Mouse (Mus musculus) kidney, embryonic 15.5 days (tissue): ENCODE data around the gene Doc2g. TPM values are rescaled to one million over a fixed set of nuclear protein-coding genes. Genes with fewer than 3 reads are reported as not detected.
"Not testable (repeated sequence)": the region's sequence is repeated elsewhere in the genome, so short reads cannot be mapped to it uniquely, and the experiment has no call there.

ENCODE experiments used
- ATAC-seq: fragments of 200-750 bp; cut with Nextera tagmentation; replicated peaks from 2 replicates; pipeline ENCODE4 v1.8.0; 2017; ENCODE audit warnings: moderate TSS enrichment; ENCODE audit not compliant: low FRiP score
- H3K27ac ChIP-seq: fragments of 300-500 bp; sonication (generic); 2 replicates; pipeline ENCODE4 v1.5.1; 2015; ENCODE audit warnings: mild to moderate bottlenecking, inconsistent platforms
- H3K27me3 ChIP-seq: fragments of 300-500 bp; sonication (generic); 2 replicates; pipeline ENCODE4 v1.6.1; 2015; ENCODE audit warnings: inconsistent platforms
- H3K36me3 ChIP-seq: fragments of 300-500 bp; sonication (generic); 2 replicates; pipeline ENCODE4 v1.6.1; 2015; ENCODE audit warnings: inconsistent platforms
- H3K4me1 ChIP-seq: fragments of 300-500 bp; sonication (generic); 2 replicates; pipeline ENCODE4 v1.6.1; 2015; ENCODE audit warnings: inconsistent platforms
- H3K4me2 ChIP-seq: fragments of 300-500 bp; sonication (generic); 2 replicates; pipeline ENCODE4 v1.6.1; 2015; ENCODE audit warnings: moderate library complexity, mild to moderate bottlenecking, inconsistent platforms
- H3K4me3 ChIP-seq: fragments of 300-500 bp; sonication (generic); replicated peaks from 2 replicates; pipeline ENCODE4 v1.5.1; 2015; ENCODE audit warnings: mild to moderate bottlenecking, inconsistent platforms
- H3K9ac ChIP-seq: fragments of 300-500 bp; sonication (generic); 2 replicates; pipeline ENCODE4 v1.6.1; 2015; ENCODE audit warnings: mild to moderate bottlenecking, inconsistent platforms
- H3K9me3 ChIP-seq: fragments of 300-500 bp; sonication (generic); replicated peaks from 2 replicates; pipeline ENCODE4 v1.6.1; 2016; ENCODE audit warnings: inconsistent platforms
- WGBS: fragments of 180-500 bp; shearing (Covaris S2); methylation state at CpG from one replicate; pipeline ENCODE4 v1.1.7; 2015; ENCODE audit warnings: mixed read lengths; 5-methylcytosine and 5-hydroxymethylcytosine counted together
- polyA plus RNA-seq: library from polyadenylated mRNA; unstranded; fragments of >200 nt; fragmentation: Nextera tagmentation; extraction: Ambion mirVana; gene quantifications from 2 replicates; pipeline ENCODE4 v1.2.1, GENCODE M21; 2015

Doc2g gene
- polyA plus RNA-seq, 1 experiment from 2014 or later = 5.1 TPM

GRCm38 (mm10) chr19:3972229-3972628, 30.9 kb upstream of the Doc2g start, which contains the start of gene Aldh3b2:
TSS of gene Aldh3b2 (plus strand) at chr19:3972328.
- Histone ChIP-seq H3K27ac (no peak within 1 kb of the TSS), H3K9ac (no peak within 1 kb of the TSS), H3K27me3 (no peaks in the 10 kb centered on the region), H3K4me1 (peaks cover 15% of the 10 kb centered on the region), H3K9me3 (no peaks in the 10 kb centered on the region), H3K4me3 (no peak within 1 kb of the TSS), H3K36me3 (no peaks in the 10 kb centered on the region), H3K4me2 (no peak within 1 kb of the TSS)
- no peak for ATAC-seq
- WGBS = 11% methylated on average over 9 of the region's 9 CpGs

GRCm38 (mm10) chr19:3974608-3975007, 28.5 kb upstream of the Doc2g start:
- ATAC-seq, H3K4me3 ChIP-seq, H3K36me3 ChIP-seq, H3K9me3 ChIP-seq, H3K27ac ChIP-seq, H3K4me2 ChIP-seq, H3K27me3 ChIP-seq, H3K9ac ChIP-seq: not testable (repeated sequence)
- peaks cover 13% of the 10 kb centered on the region for H3K4me1 ChIP-seq
- 84% methylated on average over 6 of the region's 6 CpGs for WGBS

- Histone ChIP-seq H3K9me3 (no peaks in the 10 kb centered on the region), H3K9ac (no peak overlapping the region), H3K36me3 (no peaks in the 10 kb centered on the region), H3K4me3 (no peak overlapping the region), H3K4me2 (no peak overlapping the region), H3K27me3 (no peaks in the 10 kb centered on the region), H3K27ac (no peak overlapping the region), H3K4me1 (peaks cover 11% of the 10 kb centered on the region)
- no peak for ATAC-seq
- 80% methylated on average over 2 of the region's 2 CpGs for whole genome bisulfite sequencing
These were observed 27.2 kb upstream of the Doc2g start for GRCm38 (mm10) chr19:3975866-3976265.

DNA sequence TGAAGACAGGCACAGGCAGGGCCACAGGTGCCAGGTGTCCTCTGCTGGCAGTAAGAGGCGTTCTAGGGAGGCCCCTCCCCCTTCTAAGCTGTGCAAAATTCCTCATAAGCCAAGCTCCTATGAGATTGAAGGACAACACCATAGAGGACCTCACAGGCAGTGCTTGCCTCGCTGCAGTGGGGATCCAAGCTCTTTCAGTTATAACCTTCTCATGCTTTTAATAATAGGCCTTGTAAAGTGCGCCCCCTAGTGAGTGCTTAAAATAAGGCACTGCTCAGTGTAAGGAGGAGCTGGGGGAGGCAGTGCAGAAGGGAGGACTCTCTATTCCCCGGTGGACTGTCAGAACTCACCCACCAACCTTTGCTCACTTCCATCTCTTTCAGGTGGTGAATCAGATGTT, 22.8 kb upstream of the Doc2g start:
- Histone ChIP-seq H3K4me2 (no peak overlapping the region), H3K36me3 (no peaks in the 10 kb centered on the region), H3K9ac (no peak overlapping the region), H3K27ac (no peak overlapping the region), H3K27me3 (no peaks in the 10 kb centered on the region), H3K9me3 (no peaks in the 10 kb centered on the region), H3K4me1 (peaks cover 29% of the 10 kb centered on the region), H3K4me3 (no peak overlapping the region)
- 16% methylated on average over 4 of the region's 4 CpGs for WGBS
- peak; percentile 34; the same call in 1 of the 2 replicates for ATAC-seq

- ATAC-seq = no peak
- WGBS = 79% methylated on average over 9 of the region's 9 CpGs
- Histone ChIP-seq H3K36me3 (no peaks in the 10 kb centered on the region), H3K4me1 (peaks cover 36% of the 10 kb centered on the region), H3K9ac (no peak overlapping the region), H3K4me2 (no peak overlapping the region), H3K4me3 (no peak overlapping the region), H3K27me3 (no peaks in the 10 kb centered on the region), H3K9me3 (no peaks in the 10 kb centered on the region), H3K27ac (no peak overlapping the region)
These were observed 22.2 kb upstream of the Doc2g start for GRCm38 (mm10) chr19:3980917-3981316.

DNA sequence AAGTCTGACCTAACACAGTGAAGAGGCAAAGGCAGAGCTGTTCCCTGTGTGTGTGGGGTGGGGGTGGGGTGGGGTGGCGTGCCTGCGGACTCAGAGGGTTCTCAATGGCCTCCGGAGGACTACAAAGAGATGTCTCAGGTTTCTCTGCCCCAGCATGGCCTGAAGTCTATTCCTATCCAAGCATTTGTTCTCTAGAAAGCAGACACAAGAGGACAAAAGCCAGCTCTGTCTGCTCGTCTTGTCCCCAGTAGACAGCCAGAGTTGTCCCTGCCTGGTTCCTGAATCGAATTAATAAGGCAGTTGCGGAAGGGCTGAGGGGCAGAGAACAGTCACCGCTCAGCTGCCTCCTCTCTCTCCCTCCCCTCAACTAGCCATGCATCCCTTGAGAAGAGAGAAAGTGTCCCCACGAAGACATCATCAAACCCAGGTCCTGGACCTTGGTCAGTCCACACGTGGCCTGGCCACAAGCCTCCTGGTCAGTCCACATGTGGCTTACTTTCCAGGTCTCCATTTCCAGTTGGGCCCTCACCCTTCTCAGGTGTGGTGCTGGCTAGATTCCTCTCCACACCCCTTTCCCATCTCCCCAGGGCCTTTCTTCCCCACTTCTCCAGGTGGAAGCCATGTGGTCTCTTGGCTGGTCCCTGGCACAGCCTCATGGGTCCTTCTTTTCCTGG, 19.4 kb upstream of the Doc2g start:
- H3K36me3 ChIP-seq = peaks cover 3% of the 10 kb centered on the region; the same call in 1 of the 2 replicates
- H3K4me1 ChIP-seq = peaks cover 57% of the 10 kb centered on the region
- no peaks in the 10 kb centered on the region for H3K27me3 ChIP-seq
- WGBS = 40% methylated on average over 9 of the region's 9 CpGs
- no peaks in the 10 kb centered on the region for H3K9me3 ChIP-seq
- H3K4me3 ChIP-seq = no peak overlapping the region
- peak overlapping the region; percentile 94 for H3K27ac ChIP-seq
- no peak overlapping the region for H3K9ac ChIP-seq
- no peak overlapping the region for H3K4me2 ChIP-seq
- no peak for ATAC-seq

DNA sequence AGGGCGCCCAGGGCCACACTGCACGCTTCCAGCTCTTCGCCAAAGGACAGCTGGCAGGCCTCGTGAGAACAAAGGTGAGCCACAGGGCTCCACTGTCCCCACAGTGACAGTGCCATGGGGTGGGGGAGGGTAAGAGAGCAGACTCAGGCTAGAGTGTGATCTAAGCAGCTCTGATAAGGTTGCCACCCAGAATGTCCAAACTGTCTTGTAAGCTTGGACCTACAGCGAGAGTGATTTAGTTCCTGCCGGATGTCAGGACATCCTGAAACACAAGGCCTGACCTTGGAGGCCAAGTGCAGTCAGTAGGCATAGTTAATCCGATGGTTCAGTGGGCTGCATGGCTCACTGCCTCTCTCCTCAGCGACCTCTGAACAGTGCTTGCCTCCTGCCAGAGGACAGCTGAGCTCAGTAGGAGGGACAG, 17.8 kb upstream of the Doc2g start:
- H3K4me2 ChIP-seq = peak overlapping the region; percentile 13; the same call in 1 of the 2 replicates
- no peak overlapping the region for H3K9ac ChIP-seq
- ATAC-seq = peak; percentile 80
- no peak overlapping the region for H3K4me3 ChIP-seq
- 7% methylated on average over 8 of the region's 8 CpGs for WGBS
- H3K27ac ChIP-seq = peak overlapping the region; percentile 94
- H3K27me3 ChIP-seq = no peaks in the 10 kb centered on the region
- H3K9me3 ChIP-seq = no peaks in the 10 kb centered on the region
- peaks cover 6% of the 10 kb centered on the region; the same call in 1 of the 2 replicates for H3K36me3 ChIP-seq
- H3K4me1 ChIP-seq = peaks cover 52% of the 10 kb centered on the region

DNA sequence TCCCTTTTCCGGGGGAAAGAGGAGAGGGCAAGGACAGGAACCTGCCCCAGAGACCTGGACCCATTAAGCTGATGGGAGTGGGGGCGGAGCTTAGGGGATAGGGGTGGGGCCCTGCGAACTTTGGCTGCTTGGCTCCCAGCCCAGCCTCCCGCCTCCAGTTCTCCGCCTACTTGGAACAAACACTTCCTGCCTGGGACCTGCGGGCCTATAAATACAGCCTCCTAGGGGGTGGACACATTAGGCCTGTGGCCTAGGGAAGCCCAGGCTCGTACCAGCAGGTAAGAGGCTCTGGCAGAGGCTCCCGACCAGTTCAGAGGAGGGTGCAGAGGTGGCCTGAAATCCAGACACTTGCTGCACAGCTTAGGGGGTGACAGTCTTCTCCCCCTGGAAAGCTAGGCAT, 16.8 kb upstream of the Doc2g start, which contains the start of gene Acy3:
Gene Acy3 (plus strand): TSS at position 237 of the 400 bp plus-strand sequence.
- Histone ChIP-seq H3K9ac (peak within 1 kb of the TSS; percentile 27; the same call in 1 of the 2 replicates), H3K4me1 (peaks cover 58% of the 10 kb centered on the region), H3K27me3 (no peaks in the 10 kb centered on the region), H3K4me3 (peak within 1 kb of the TSS; percentile 27), H3K9me3 (no peaks in the 10 kb centered on the region), H3K4me2 (peak within 1 kb of the TSS; percentile 50), H3K36me3 (peaks cover 6% of the 10 kb centered on the region; the same call in 1 of the 2 replicates), H3K27ac (peak within 1 kb of the TSS; percentile 94)
- ATAC-seq = peak; percentile 70
- 5% methylated on average over 8 of the region's 8 CpGs for WGBS

DNA sequence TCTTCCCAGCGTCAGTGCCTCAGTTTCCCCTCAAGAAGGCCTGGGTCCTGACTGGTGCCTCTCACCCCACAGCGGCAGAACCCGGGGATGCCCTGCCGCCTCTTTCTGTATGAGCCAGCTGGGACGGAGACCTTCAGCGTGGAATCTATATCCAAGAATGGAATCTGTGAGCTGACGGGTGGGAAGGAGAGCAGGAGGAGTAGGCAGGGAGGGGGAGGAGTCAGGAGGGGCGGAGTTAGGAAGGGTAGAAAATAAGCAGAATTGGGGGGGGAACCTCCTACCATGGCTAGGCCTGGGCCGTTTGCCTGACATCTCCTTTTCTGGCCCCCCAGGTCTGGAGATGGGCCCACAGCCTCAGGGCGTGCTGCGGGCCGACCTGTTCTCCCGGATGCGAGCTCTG, 15.0 kb upstream of the Doc2g start:
- 89% methylated on average over 14 of the region's 14 CpGs for WGBS
- no peak overlapping the region for H3K4me3 ChIP-seq
- H3K27me3 ChIP-seq = no peaks in the 10 kb centered on the region
- H3K4me1 ChIP-seq = peaks cover 57% of the 10 kb centered on the region
- no peaks in the 10 kb centered on the region for H3K9me3 ChIP-seq
- H3K27ac ChIP-seq = no peak overlapping the region
- H3K9ac ChIP-seq = no peak overlapping the region
- peaks cover 6% of the 10 kb centered on the region; the same call in 1 of the 2 replicates for H3K36me3 ChIP-seq
- H3K4me2 ChIP-seq = no peak overlapping the region
- no peak for ATAC-seq

DNA sequence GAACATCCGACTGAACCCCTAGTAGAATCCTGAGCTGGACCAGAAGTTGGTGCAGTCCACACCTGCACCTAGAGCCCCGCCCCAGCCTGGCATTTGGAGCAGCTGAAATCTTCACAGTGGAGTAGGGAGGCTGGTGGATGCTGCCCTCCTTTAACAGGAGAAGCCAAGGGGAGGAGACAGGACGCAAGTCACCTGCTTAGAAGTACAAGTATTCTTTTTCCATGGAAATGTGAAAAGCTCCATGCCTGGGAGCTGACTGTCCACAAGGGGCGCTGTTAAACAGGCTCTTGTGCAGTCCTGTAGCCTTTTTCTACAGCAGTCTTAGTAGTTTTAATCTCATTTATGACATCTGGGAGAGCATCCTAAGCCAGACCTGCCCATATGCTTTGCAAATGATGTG, 14.4 kb upstream of the Doc2g start:
- H3K4me2 ChIP-seq = no peak overlapping the region
- H3K9me3 ChIP-seq = no peaks in the 10 kb centered on the region
- 91% methylated on average over 4 of the region's 4 CpGs for WGBS
- peaks cover 50% of the 10 kb centered on the region for H3K4me1 ChIP-seq
- peaks cover 6% of the 10 kb centered on the region; the same call in 1 of the 2 replicates for H3K36me3 ChIP-seq
- H3K27ac ChIP-seq = no peak overlapping the region
- H3K4me3 ChIP-seq = no peak overlapping the region
- no peaks in the 10 kb centered on the region for H3K27me3 ChIP-seq
- no peak for ATAC-seq
- no peak overlapping the region for H3K9ac ChIP-seq

- H3K36me3 ChIP-seq = peaks cover 6% of the 10 kb centered on the region; the same call in 1 of the 2 replicates
- no peak for ATAC-seq
- H3K4me3 ChIP-seq = no peak overlapping the region
- H3K27ac ChIP-seq = peak overlapping the region; percentile 20; the same call in 1 of the 2 replicates
- no peaks in the 10 kb centered on the region for H3K9me3 ChIP-seq
- H3K9ac ChIP-seq = no peak overlapping the region
- H3K27me3 ChIP-seq = no peaks in the 10 kb centered on the region
- H3K4me2 ChIP-seq = no peak overlapping the region
- H3K4me1 ChIP-seq = peaks cover 40% of the 10 kb centered on the region
- 26% methylated on average over 6 of the region's 6 CpGs for WGBS
These were observed 12.3 kb upstream of the Doc2g start for GRCm38 (mm10) chr19:3990804-3991203.

DNA sequence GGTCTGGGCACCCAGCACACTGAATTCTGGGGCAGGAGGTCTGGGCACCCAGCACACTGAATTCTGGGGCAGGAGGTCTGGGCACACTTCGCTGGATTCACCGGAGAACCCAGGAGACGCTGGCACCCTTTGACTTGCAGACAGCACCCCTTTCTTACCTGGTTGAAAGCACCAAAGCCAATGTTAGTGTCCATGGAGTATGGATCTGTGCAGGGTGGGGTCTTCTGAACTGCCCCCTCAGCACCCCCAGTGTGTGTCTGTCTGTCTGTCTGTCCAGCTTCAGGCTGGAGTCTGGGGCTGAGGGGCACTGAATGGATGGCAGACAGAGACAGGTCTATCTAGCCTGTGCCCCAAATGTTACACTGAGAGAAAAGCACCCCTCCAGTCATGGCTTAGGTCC, 11.6 kb upstream of the Doc2g start:
- Histone ChIP-seq H3K27me3 (no peaks in the 10 kb centered on the region), H3K4me2 (no peak overlapping the region), H3K9ac (no peak overlapping the region), H3K9me3 (no peaks in the 10 kb centered on the region), H3K36me3 (peaks cover 6% of the 10 kb centered on the region; the same call in 1 of the 2 replicates), H3K27ac (no peak overlapping the region), H3K4me1 (peaks cover 40% of the 10 kb centered on the region), H3K4me3 (no peak overlapping the region)
- 89% methylated on average over 3 of the region's 3 CpGs for WGBS
- ATAC-seq = no peak
